Mouse (Mus musculus) layer of hippocampus, adult 9-10 months (tissue): ENCODE results near the gene Sdhc.
"Not testable (repeated sequence)": the region's sequence is repeated elsewhere in the genome, so short reads cannot be mapped to it uniquely, and the experiment has no call there.

Source experiments
- DNase-seq: peaks from one replicate; pipeline ENCODE4 v3.0.0; 2022; ENCODE audit warnings: low spot score

Sdhc gene

GRCm38 (mm10) chr1:171112986-171113385 is 37.4 kb downstream of the Sdhc start:
- no peak for DNase-seq

GRCm38 (mm10) chr1:171111781-171112575 is 38.4 kb downstream of the Sdhc start:
- no peak for DNase-seq

GRCm38 (mm10) chr1:171111020-171111780 is 39.2 kb downstream of the Sdhc start:
- DNase-seq = peak; percentile 99

GRCm38 (mm10) chr1:171110659-171111019 is 39.8 kb downstream of the Sdhc start:
- no peak for DNase-seq

- no peak for DNase-seq
Observed at GRCm38 (mm10) chr1:171109620-171110019, 40.8 kb downstream of the Sdhc start.

GRCm38 (mm10) chr1:171105226-171105625 is 45.2 kb downstream of the Sdhc start:
- no peak for DNase-seq

- no peak for DNase-seq
Observed at GRCm38 (mm10) chr1:171103179-171103840, 47.1 kb downstream of the Sdhc start.

- peak; percentile 94 for DNase-seq
Observed at GRCm38 (mm10) chr1:171102547-171103177, 47.7 kb downstream of the Sdhc start.

- peak; percentile 93 for DNase-seq
Observed at GRCm38 (mm10) chr1:171101733-171102546, 48.5 kb downstream of the Sdhc start.

GRCm38 (mm10) chr1:171101033-171101432 is 49.4 kb downstream of the Sdhc start:
- DNase-seq = no peak

- no peak for DNase-seq
Observed at GRCm38 (mm10) chr1:171097612-171098011, 52.8 kb downstream of the Sdhc start.

- no peak for DNase-seq
Observed at GRCm38 (mm10) chr1:171097136-171097535, 53.3 kb downstream of the Sdhc start.

- no peak for DNase-seq
Observed at GRCm38 (mm10) chr1:171096110-171096964, 54.1 kb downstream of the Sdhc start.

GRCm38 (mm10) chr1:171094424-171094823 is 56.0 kb downstream of the Sdhc start:
- DNase-seq = no peak

GRCm38 (mm10) chr1:171090761-171091160 is 59.6 kb downstream of the Sdhc start:
- DNase-seq = no peak

- DNase-seq = no peak
Observed at GRCm38 (mm10) chr1:171089891-171090290, 60.5 kb downstream of the Sdhc start.

- DNase-seq = not testable (repeated sequence)
Observed at GRCm38 (mm10) chr1:171088237-171088869, 62.0 kb downstream of the Sdhc start.

GRCm38 (mm10) chr1:171085718-171086117 is 64.7 kb downstream of the Sdhc start:
- no peak for DNase-seq

GRCm38 (mm10) chr1:171081512-171082231 is 68.7 kb downstream of the Sdhc start:
- not testable (repeated sequence) for DNase-seq
